Mouse (Mus musculus) right cerebral cortex, postnatal 10 days (tissue): ENCODE data around the gene Ydjc.

Experiments used
- DNase-seq, 2 experiments: peaks; one replicate each; pipeline ENCODE4 v3.0.0; 2021; ENCODE audit warnings: low spot score in 2 of 2

The Ydjc gene

GRCm38 (mm10) chr16:17144339-17144738 is at the start of gene Ydjc:
Gene Ydjc (plus strand): TSS chr16:17144621.
- no peak for DNase-seq

GRCm38 (mm10) chr16:17096938-17097337 is 47.5 kb upstream of the Ydjc start:
- no peak for DNase-seq

- DNase-seq: peak in 1 of 2 experiments; percentile 58
Observed at GRCm38 (mm10) chr16:17102630-17103220, 41.7 kb upstream of the Ydjc start.

- no peak for DNase-seq
Observed at GRCm38 (mm10) chr16:17104600-17104999, 39.8 kb upstream of the Ydjc start.

GRCm38 (mm10) chr16:17110771-17111743 is 33.4 kb upstream of the Ydjc start, which contains the start of gene Ppil2:
Gene Ppil2 (minus strand): TSS chr16:17111257.
- peak; percentile 79 to 87 for DNase-seq

GRCm38 (mm10) chr16:17117309-17117799 is 27.1 kb upstream of the Ydjc start:
- no peak for DNase-seq

GRCm38 (mm10) chr16:17121569-17121968 is 22.9 kb upstream of the Ydjc start:
- DNase-seq: no peak

GRCm38 (mm10) chr16:17124119-17124870 is 20.1 kb upstream of the Ydjc start:
- DNase-seq: no peak

GRCm38 (mm10) chr16:17124871-17125520 is 19.4 kb upstream of the Ydjc start, which contains the start of gene 2610318N02Rik:
Gene 2610318N02Rik (minus strand): TSS chr16:17125167.
- DNase-seq: peak; percentile 81 to 82

GRCm38 (mm10) chr16:17127292-17127691 is 17.1 kb upstream of the Ydjc start:
- DNase-seq: peak in 1 of 2 experiments; percentile 56

- DNase-seq: peak in 1 of 2 experiments; percentile 42
Observed at GRCm38 (mm10) chr16:17131191-17132088, 13.0 kb upstream of the Ydjc start.

- DNase-seq: peak; percentile 98 to 99
Observed at GRCm38 (mm10) chr16:17132089-17132905, 12.1 kb upstream of the Ydjc start, which contains the start of gene Sdf2l1. Gene Sdf2l1 (minus strand): TSS chr16:17132383.

- no peak for DNase-seq
Observed at GRCm38 (mm10) chr16:17132906-17133200, 11.6 kb upstream of the Ydjc start.

GRCm38 (mm10) chr16:17137355-17137754 is 7.1 kb upstream of the Ydjc start:
- DNase-seq: no peak

- DNase-seq: peak; percentile 89 to 90
Observed at GRCm38 (mm10) chr16:17146772-17147235, 2.4 kb downstream of the Ydjc start, which contains the start of gene Ccdc116. Gene Ccdc116 (minus strand): TSS chr16:17147229.

GRCm38 (mm10) chr16:17147391-17147929 is 3.0 kb downstream of the Ydjc start:
- DNase-seq: peak; percentile 66 to 73

GRCm38 (mm10) chr16:17148084-17148483 is 3.7 kb downstream of the Ydjc start:
- peak; percentile 52 to 58 for DNase-seq

GRCm38 (mm10) chr16:17150520-17151258 is 6.3 kb downstream of the Ydjc start:
- DNase-seq: no peak
